Mouse (Mus musculus) limb, embryonic 10.5 days (tissue): ENCODE results near the gene Sypl. TPM values are rescaled to one million over a fixed set of nuclear protein-coding genes. Genes with fewer than 3 reads are reported as not detected.

Experiments
- DNase-seq: peaks from one replicate; pipeline ENCODE4 v3.0.0-alpha.2; 2017; ENCODE audit warnings: low spot score
- H3K27ac ChIP-seq: fragments of 300-500 bp; sonication (generic); 2 replicates; pipeline ENCODE4 v1.5.1; 2016; ENCODE audit warnings: mild to moderate bottlenecking
- H3K27me3 ChIP-seq: fragments of 300-500 bp; sonication (generic); 2 replicates; pipeline ENCODE4 v1.6.1; 2016; ENCODE audit warnings: low read depth, mild to moderate bottlenecking; ENCODE audit not compliant: poor library complexity, severe bottlenecking
- H3K36me3 ChIP-seq: fragments of 300-500 bp; sonication (generic); 2 replicates; pipeline ENCODE4 v1.6.1; 2016; ENCODE audit warnings: mild to moderate bottlenecking, moderate library complexity
- H3K4me1 ChIP-seq: fragments of 300-500 bp; sonication (generic); 2 replicates; pipeline ENCODE4 v1.6.1; 2016
- H3K4me3 ChIP-seq: fragments of 300-500 bp; sonication (generic); 2 replicates; pipeline ENCODE4 v1.5.1; 2016; ENCODE audit warnings: mild to moderate bottlenecking, moderate library complexity
- H3K9me3 ChIP-seq: fragments of 300-500 bp; sonication (generic); replicated peaks from 2 replicates; pipeline ENCODE4 v1.6.1; 2016; ENCODE audit warnings: mild to moderate bottlenecking
- WGBS: fragments of 180-500 bp; shearing (Covaris S2); methylation state at CpG from one replicate; pipeline ENCODE4 v1.1.7; 2016; 5-methylcytosine and 5-hydroxymethylcytosine counted together
- polyA plus RNA-seq: library from polyadenylated mRNA; unstranded; fragments of >200 nt; fragmentation: Nextera tagmentation; extraction: Ambion mirVana; gene quantifications from 2 replicates; pipeline ENCODE4 v1.2.1, GENCODE M21; 2016

Gene Sypl
- polyA plus RNA-seq, 1 experiment from 2014 or later = 55.7 TPM

DNA sequence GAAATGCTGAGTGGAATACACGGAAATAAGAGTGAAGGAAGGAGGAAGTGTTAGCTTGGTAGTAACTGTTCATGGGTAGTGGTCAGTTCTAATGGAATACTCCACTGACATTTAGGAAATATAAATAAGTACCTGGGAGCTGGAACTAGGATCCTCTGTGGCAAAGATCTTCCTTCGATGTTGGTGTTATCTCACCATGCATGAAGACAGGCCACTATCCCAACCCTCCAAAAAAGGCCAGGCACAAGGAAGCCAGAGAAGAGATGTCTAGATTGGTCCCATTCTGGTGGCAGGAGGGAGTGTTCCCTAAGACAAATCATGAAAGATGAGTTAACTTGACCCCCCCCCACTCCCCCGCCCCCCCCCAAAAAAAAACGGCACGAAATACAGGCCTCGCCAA is 625 bp upstream of the Sypl start:
- DNase-seq = peak; percentile 30
- 16% methylated on average over 6 of the region's 6 CpGs for WGBS
- Histone ChIP-seq H3K36me3 (no peaks in the 10 kb centered on the region), H3K27me3 (no peaks in the 10 kb centered on the region), H3K9me3 (no peaks in the 10 kb centered on the region), H3K4me3 (peak overlapping the region; percentile 70), H3K27ac (peak overlapping the region; percentile 93), H3K4me1 (peaks cover 25% of the 10 kb centered on the region)

- peak; percentile 68 for DNase-seq
- H3K4me1 ChIP-seq = peaks cover 25% of the 10 kb centered on the region
- under 1% methylated on average over 71 of the region's 71 CpGs for WGBS
These were observed 728 bp downstream of the Sypl start for GRCm38 (mm10) chr12:32954216-32955021.

DNA sequence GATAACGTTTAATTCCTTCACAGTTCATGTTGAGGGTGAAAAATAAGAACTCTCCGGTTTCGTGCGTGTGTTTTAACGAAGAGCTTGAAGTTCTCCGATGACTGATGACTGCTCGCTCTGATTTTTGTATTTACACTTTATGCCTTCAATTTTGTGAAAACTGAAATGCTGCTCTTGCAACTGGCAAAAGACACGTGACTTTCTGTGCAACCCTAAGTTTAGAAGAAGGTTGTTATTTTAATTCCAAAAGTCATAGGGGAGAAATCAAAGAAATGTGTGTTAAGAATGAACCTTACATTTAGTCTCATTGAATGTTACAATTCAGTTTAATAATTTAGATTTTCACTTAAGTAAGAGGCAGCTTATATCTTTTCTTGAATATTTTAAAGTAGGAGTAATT is 1.3 kb downstream of the Sypl start:
- peaks cover 25% of the 10 kb centered on the region for H3K4me1 ChIP-seq
- DNase-seq = no peak
- H3K4me3 ChIP-seq = peak overlapping the region; percentile 70
- H3K36me3 ChIP-seq = no peaks in the 10 kb centered on the region
- WGBS = 5% methylated on average over 8 of the region's 8 CpGs
- H3K9me3 ChIP-seq = no peaks in the 10 kb centered on the region
- H3K27me3 ChIP-seq = no peaks in the 10 kb centered on the region
- H3K27ac ChIP-seq = peak overlapping the region; percentile 93; the same call in 1 of the 2 replicates

More at GRCm38 (mm10) chr12:32954216-32955021, 728 bp downstream of the Sypl start:
- H3K27ac ChIP-seq = peak overlapping the region; percentile 93
- peak overlapping the region; percentile 70 for H3K4me3 ChIP-seq
- no peaks in the 10 kb centered on the region for H3K36me3 ChIP-seq
- H3K27me3 ChIP-seq = no peaks in the 10 kb centered on the region
- H3K9me3 ChIP-seq = no peaks in the 10 kb centered on the region

- peaks cover 28% of the 10 kb centered on the region for H3K4me1 ChIP-seq
- H3K4me3 ChIP-seq = no peak overlapping the region
- WGBS = 83% methylated on average over 2 of the region's 2 CpGs
- no peaks in the 10 kb centered on the region for H3K27me3 ChIP-seq
- DNase-seq = no peak
- H3K27ac ChIP-seq = no peak overlapping the region
- no peaks in the 10 kb centered on the region for H3K9me3 ChIP-seq
- H3K36me3 ChIP-seq = no peaks in the 10 kb centered on the region
These were observed 3.5 kb downstream of the Sypl start for GRCm38 (mm10) chr12:32957211-32957610.

DNA sequence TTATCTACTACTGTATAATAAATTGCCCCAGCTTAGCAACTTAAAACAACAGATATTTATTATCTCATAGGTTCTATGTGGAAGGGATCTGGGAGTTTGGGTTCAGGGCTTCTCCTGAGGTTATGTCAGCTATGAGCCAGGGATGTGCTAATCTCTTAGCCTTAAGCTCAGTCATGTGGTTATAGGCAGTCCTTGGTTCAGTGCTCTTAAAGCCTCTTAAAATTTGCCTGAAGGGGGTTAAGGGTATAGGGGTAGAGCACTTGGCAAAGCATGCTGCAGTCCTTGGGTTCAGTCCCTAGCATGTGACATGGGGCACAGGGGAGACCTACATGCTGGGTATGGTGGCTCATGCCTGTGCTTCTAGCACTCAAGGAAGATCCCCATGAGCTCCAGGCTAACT is 8.4 kb downstream of the Sypl start:
- no peak for DNase-seq
- no peaks in the 10 kb centered on the region for H3K27me3 ChIP-seq
- H3K27ac ChIP-seq = no peak overlapping the region
- no peak overlapping the region for H3K4me3 ChIP-seq
- H3K36me3 ChIP-seq = peaks cover 9% of the 10 kb centered on the region; the same call in 1 of the 2 replicates
- no peaks in the 10 kb centered on the region for H3K9me3 ChIP-seq
- peaks cover 5% of the 10 kb centered on the region for H3K4me1 ChIP-seq

DNA sequence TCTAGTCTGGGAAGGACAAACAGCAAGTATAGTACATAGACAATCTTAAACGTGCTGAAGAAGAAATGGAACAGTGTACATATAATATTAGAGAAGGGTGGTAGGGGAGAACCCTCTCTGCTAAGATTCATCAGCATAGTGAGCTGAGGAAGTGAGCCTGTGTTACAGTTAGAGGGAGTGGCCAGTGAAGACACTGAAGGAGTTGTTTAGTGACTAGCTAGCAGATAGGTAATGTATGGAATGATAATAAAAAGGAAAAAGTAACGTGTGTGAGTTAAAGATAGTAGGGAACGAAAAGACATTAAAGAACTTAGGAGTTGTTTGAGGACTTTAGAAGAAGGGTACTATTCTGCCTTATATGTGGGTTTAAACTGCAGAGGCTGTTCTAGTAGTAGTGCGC is 10.2 kb downstream of the Sypl start:
- Histone ChIP-seq H3K4me1 (peaks cover 3% of the 10 kb centered on the region; the same call in 1 of the 2 replicates), H3K27me3 (no peaks in the 10 kb centered on the region)
- 93% methylated on average over 4 of the region's 4 CpGs for WGBS

GRCm38 (mm10) chr12:32972287-32972686 is 18.6 kb downstream of the Sypl start:
- DNase-seq = no peak
- Histone ChIP-seq H3K36me3 (peaks cover 52% of the 10 kb centered on the region), H3K4me3 (no peak overlapping the region), H3K27ac (no peak overlapping the region), H3K27me3 (no peaks in the 10 kb centered on the region), H3K4me1 (no peaks in the 10 kb centered on the region), H3K9me3 (no peaks in the 10 kb centered on the region)
- 86% methylated on average over 1 of the region's 1 CpGs for WGBS

More for the DNA sequence above, 10.2 kb downstream of the Sypl start:
- DNase-seq = no peak
- H3K4me3 ChIP-seq = no peak overlapping the region
- H3K9me3 ChIP-seq = no peaks in the 10 kb centered on the region
- no peak overlapping the region for H3K27ac ChIP-seq
- peaks cover 20% of the 10 kb centered on the region for H3K36me3 ChIP-seq

- no peaks in the 10 kb centered on the region for H3K9me3 ChIP-seq
- H3K27ac ChIP-seq = no peak overlapping the region
- H3K4me1 ChIP-seq = no peaks in the 10 kb centered on the region
- H3K36me3 ChIP-seq = peaks cover 37% of the 10 kb centered on the region
- no peak for DNase-seq
- H3K27me3 ChIP-seq = no peaks in the 10 kb centered on the region
- H3K4me3 ChIP-seq = no peak overlapping the region
These were observed 21.2 kb downstream of the Sypl start for GRCm38 (mm10) chr12:32974893-32975292.

- DNase-seq = no peak
- WGBS = 93% methylated on average over 3 of the region's 3 CpGs
- Histone ChIP-seq H3K27me3 (no peaks in the 10 kb centered on the region), H3K36me3 (peaks cover 34% of the 10 kb centered on the region), H3K4me1 (no peaks in the 10 kb centered on the region), H3K9me3 (no peaks in the 10 kb centered on the region), H3K27ac (no peak overlapping the region), H3K4me3 (no peak overlapping the region)
These were observed 21.8 kb downstream of the Sypl start for GRCm38 (mm10) chr12:32975501-32975900.

DNA sequence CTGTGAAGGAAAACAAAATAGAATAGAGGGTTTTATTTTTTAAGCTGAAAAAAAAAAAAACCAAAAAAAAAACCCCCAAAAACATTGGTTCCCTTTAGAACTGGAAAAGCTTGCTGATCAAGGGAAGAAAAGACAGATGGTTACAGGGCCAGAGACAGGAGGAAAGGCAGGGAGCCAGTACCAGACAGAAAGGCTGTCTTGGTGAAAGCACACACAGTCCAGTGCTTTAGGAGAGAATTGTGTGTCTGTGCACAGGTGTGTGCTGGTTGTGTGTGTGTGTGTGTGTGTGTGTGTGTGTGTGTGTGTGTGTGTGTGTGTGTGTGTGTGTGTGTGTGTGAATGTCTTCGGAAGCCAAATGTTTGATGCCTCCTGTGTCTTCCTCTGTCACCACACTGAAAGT is 28.9 kb downstream of the Sypl start:
- DNase-seq = no peak
- Histone ChIP-seq H3K27me3 (no peaks in the 10 kb centered on the region), H3K9me3 (no peaks in the 10 kb centered on the region), H3K36me3 (no peaks in the 10 kb centered on the region), H3K27ac (no peak overlapping the region), H3K4me3 (no peak overlapping the region), H3K4me1 (no peaks in the 10 kb centered on the region)
- WGBS = 100% methylated on average over 1 of the region's 1 CpGs

GRCm38 (mm10) chr12:32983081-32983480 is 29.4 kb downstream of the Sypl start:
- Histone ChIP-seq H3K4me3 (no peak overlapping the region), H3K9me3 (no peaks in the 10 kb centered on the region), H3K27me3 (no peaks in the 10 kb centered on the region), H3K27ac (no peak overlapping the region), H3K36me3 (no peaks in the 10 kb centered on the region), H3K4me1 (no peaks in the 10 kb centered on the region)
- DNase-seq = no peak
- WGBS = 100% methylated on average over 1 of the region's 1 CpGs

- DNase-seq = no peak
- H3K27me3 ChIP-seq = no peaks in the 10 kb centered on the region
- H3K27ac ChIP-seq = no peak overlapping the region
- no peaks in the 10 kb centered on the region for H3K4me1 ChIP-seq
- no peaks in the 10 kb centered on the region for H3K9me3 ChIP-seq
- WGBS = 88% methylated on average over 1 of the region's 1 CpGs
- H3K36me3 ChIP-seq = no peaks in the 10 kb centered on the region
- no peak overlapping the region for H3K4me3 ChIP-seq
These were observed 32.6 kb downstream of the Sypl start for GRCm38 (mm10) chr12:32986284-32986683.

DNA sequence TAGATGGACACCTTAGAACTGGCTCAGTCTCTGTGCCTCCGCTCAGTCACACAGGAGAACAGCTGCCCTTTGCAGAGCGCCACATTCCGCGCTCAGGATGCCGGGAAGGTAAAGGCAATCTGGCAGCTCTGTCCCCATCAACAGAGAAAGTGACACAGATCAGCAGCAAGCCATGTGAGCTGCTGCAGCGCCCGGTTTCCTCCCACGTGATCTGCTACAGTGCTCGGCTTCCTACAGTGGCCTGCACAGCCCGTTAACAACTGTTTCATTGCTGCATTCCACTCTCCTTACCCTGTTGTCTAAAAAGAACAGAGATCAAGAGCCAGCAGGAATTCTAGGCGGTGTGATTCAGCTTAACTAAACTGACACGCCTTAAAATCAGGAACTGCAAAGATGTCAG is 36.0 kb downstream of the Sypl start:
- Histone ChIP-seq H3K36me3 (no peaks in the 10 kb centered on the region), H3K27ac (no peak overlapping the region), H3K4me1 (no peaks in the 10 kb centered on the region), H3K4me3 (no peak overlapping the region), H3K27me3 (no peaks in the 10 kb centered on the region), H3K9me3 (no peaks in the 10 kb centered on the region)
- 66% methylated on average over 12 of the region's 12 CpGs for WGBS
- DNase-seq = no peak

DNA sequence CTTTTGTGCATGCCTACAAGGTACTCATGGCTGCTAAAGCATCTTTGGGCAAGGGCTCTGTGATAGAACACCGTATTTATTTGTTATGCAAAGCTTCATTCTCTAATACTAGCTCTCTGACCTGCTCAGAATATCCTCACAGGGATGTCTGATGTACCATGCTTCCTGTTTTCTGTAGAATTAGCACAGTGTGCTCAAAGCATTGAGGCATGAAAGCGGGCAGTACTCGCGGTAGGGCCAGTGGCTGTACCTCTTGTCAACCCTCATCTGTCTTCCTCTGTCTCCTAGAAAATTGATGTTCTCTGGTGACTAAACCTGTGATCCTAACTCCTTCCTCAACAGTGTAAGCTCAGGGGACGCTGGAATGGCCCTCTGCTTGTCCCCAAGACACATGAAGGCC is 40.4 kb downstream of the Sypl start:
- Histone ChIP-seq H3K27me3 (no peaks in the 10 kb centered on the region), H3K36me3 (no peaks in the 10 kb centered on the region), H3K9me3 (no peaks in the 10 kb centered on the region), H3K27ac (no peak overlapping the region), H3K4me1 (no peaks in the 10 kb centered on the region), H3K4me3 (no peak overlapping the region)
- 64% methylated on average over 5 of the region's 5 CpGs for WGBS
- DNase-seq = no peak
